Mouse (Mus musculus) thymus, postnatal 10 days (tissue): ENCODE results near the gene Cyp4f13.

ENCODE experiments used
- DNase-seq, 2 experiments: peaks; one replicate each; pipeline ENCODE4 v3.0.0; 2021; ENCODE audit warnings: low spot score in 2 of 2

The Cyp4f13 gene

GRCm38 (mm10) chr17:32947215-32947914 is at the start of gene Cyp4f13:
Gene Cyp4f13, minus strand, starts transcription at chr17:32947402.
- peak; percentile 87 to 89 for DNase-seq

- peak; percentile 72 for DNase-seq
Measured at GRCm38 (mm10) chr17:32992699-32993474, 45.7 kb upstream of the Cyp4f13 start, which contains the start of gene Zfp952. Gene Zfp952, plus strand, starts transcription at chr17:32993129.

GRCm38 (mm10) chr17:32991965-32992698 is 44.9 kb upstream of the Cyp4f13 start:
- peak in 1 of 2 experiments; percentile 48 for DNase-seq

- DNase-seq: no peak
Measured at GRCm38 (mm10) chr17:32986301-32986700, 39.1 kb upstream of the Cyp4f13 start.

- DNase-seq: no peak
Measured at GRCm38 (mm10) chr17:32981361-32981760, 34.2 kb upstream of the Cyp4f13 start.

GRCm38 (mm10) chr17:32965623-32966290 is 18.6 kb upstream of the Cyp4f13 start, which contains the start of gene Zfp472:
Gene Zfp472, plus strand, starts transcription at chr17:32965814.
- peak; percentile 87 to 88 for DNase-seq

- no peak for DNase-seq
Measured at GRCm38 (mm10) chr17:32965253-32965622, 18.0 kb upstream of the Cyp4f13 start.

GRCm38 (mm10) chr17:32951441-32951840 is 4.2 kb upstream of the Cyp4f13 start:
- DNase-seq: peak; percentile 61 to 86

- DNase-seq: no peak
Measured at GRCm38 (mm10) chr17:32951006-32951405, 3.8 kb upstream of the Cyp4f13 start.

- DNase-seq: no peak
Measured at GRCm38 (mm10) chr17:32950136-32950535, 2.9 kb upstream of the Cyp4f13 start.

GRCm38 (mm10) chr17:32946716-32947115 is 486 bp downstream of the Cyp4f13 start:
- DNase-seq: no peak

- no peak for DNase-seq
Measured at GRCm38 (mm10) chr17:32944402-32945035, 2.7 kb downstream of the Cyp4f13 start.

GRCm38 (mm10) chr17:32943661-32944060 is 3.5 kb downstream of the Cyp4f13 start:
- no peak for DNase-seq

- no peak for DNase-seq
Measured at GRCm38 (mm10) chr17:32939831-32940230, 7.4 kb downstream of the Cyp4f13 start.

GRCm38 (mm10) chr17:32927803-32928202 is 19.4 kb downstream of the Cyp4f13 start:
- no peak for DNase-seq

GRCm38 (mm10) chr17:32924658-32925312 is 22.4 kb downstream of the Cyp4f13 start:
- peak; percentile 62 to 65 for DNase-seq

GRCm38 (mm10) chr17:32923681-32924080 is 23.5 kb downstream of the Cyp4f13 start:
- no peak for DNase-seq

GRCm38 (mm10) chr17:32919123-32919522 is 28.1 kb downstream of the Cyp4f13 start:
- no peak for DNase-seq

GRCm38 (mm10) chr17:32917131-32917530 is 30.1 kb downstream of the Cyp4f13 start, which contains the start of gene Cyp4f14:
Gene Cyp4f14, minus strand, starts transcription at chr17:32917342.
- DNase-seq: no peak

GRCm38 (mm10) chr17:32916075-32916474 is 31.1 kb downstream of the Cyp4f13 start:
- DNase-seq: no peak
